Comparison of ENCODE assay signal across 17 mouse cellular contexts in the genomic region with DNA sequence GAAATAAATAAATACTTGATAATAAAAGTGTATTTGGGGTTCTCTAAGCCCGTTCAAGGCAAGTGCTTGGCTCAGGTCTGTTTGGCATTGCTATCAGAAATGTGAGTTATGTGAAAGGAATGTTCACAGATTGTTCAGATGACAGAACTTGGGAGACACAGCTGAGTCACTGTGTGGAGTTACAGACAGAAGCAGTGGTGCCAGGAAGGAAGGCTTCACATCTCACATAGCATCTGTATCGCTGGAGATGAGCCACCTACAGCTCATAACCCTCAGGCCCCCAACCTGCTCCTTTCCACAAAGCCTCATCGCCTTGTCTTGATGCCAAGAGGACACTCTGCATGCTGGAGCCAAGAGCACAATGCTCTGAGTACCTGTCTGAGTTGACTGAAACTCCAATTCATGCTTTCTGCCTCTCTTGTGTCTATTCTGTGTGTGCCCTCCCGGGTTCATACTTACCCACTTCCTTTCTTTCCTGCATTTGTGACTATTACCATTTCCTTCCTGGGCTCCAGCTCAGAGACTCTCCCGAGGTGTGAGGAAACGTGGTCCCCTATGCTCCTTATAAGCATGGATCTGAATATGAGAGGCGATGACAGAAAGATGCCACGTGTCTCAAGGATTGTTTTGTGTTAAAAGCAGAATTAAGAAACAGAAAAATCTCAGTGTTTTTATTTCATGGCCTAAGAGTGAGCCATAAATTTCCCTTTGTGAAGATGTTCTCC.
A peak's percentile ranks its signal among the peaks of the same experiment; 100 is the strongest.
DNase-seq lines count a peak whose midpoint lies in the region; ATAC-seq and TF ChIP-seq lines count a peak whose summit lies in the region.
"Had no signal": no experiment of that assay in that cellular context is flagged by ENCODE, and none has a peak within 500 bp of the region (broad histone marks: within the 10 kb centered on the region; RNA-seq: fewer than 3 reads in every experiment).

No protein-coding gene starts in this region.

- H3K4me1 ChIP-seq in bone marrow, adult 2 months (ENCODE audit: control insufficient read depth, insufficient read depth, low read length) = peaks cover 2% of the 10 kb centered on the region
- H3K4me1 ChIP-seq in intestine, postnatal 0 days (replicated peaks; ENCODE audit: control insufficient read depth, insufficient read depth, low read length) = no peaks in the 10 kb centered on the region
- H3K4me1 ChIP-seq: hindbrain, embryonic 15.5 days; midbrain, embryonic 15.5 days; neural tube, embryonic 12.5 days had no signal

- ATAC-seq in intestine, postnatal 0 days = no peak
- ATAC-seq: forebrain, embryonic 14.5 days; midbrain, embryonic 15.5 days had no signal

- peak; percentile 6 for DNase-seq in heart, postnatal 10 days
- DNase-seq in heart, adult 8-10 months (ENCODE audit: low spot score) = no peak
- peak; percentile 34 for DNase-seq in 416B (ENCODE audit: low read depth)
- peak; percentile 34 for DNase-seq in lung, postnatal 25 days (ENCODE audit: low spot score)
- no peak for DNase-seq in cerebellum, postnatal 14 days
- DNase-seq: gastrocnemius, postnatal 10 days; kidney, adult 8-10 months; thymus, adult 18-20 months had no signal

- H3K27ac ChIP-seq in bone marrow, adult 2 months (ENCODE audit: control insufficient read depth, insufficient read depth, low read depth, low read length, poor library complexity) = peak overlapping the region; percentile 35
- no peak overlapping the region for H3K27ac ChIP-seq in intestine, postnatal 0 days (ENCODE audit: low read depth, low read length)
- H3K27ac ChIP-seq: heart, embryonic 13.5 days; hindbrain, embryonic 15.5 days; layer of hippocampus, adult 2 months; lung, embryonic 15.5 days; midbrain, embryonic 15.5 days; neural tube, embryonic 12.5 days had no signal

- H3K27me3 ChIP-seq in intestine, postnatal 0 days (replicated peaks; ENCODE audit: control insufficient read depth, insufficient read depth, low read length) = no peaks in the 10 kb centered on the region
- H3K27me3 ChIP-seq: heart, embryonic 13.5 days; hindbrain, embryonic 15.5 days; lung, embryonic 15.5 days; midbrain, embryonic 15.5 days; neural tube, embryonic 12.5 days had no signal

- WGBS in bone marrow, adult 2 months = 41% methylated on average over 8 of the region's 8 CpGs
- 80% methylated on average over 8 of the region's 8 CpGs for WGBS in intestine, postnatal 0 days

- no peak overlapping the region for H3K9ac ChIP-seq in intestine, postnatal 0 days (ENCODE audit: low read depth, low read length)
- H3K9ac ChIP-seq: heart, embryonic 13.5 days; hindbrain, embryonic 15.5 days; lung, embryonic 15.5 days; midbrain, embryonic 15.5 days; neural tube, embryonic 12.5 days had no signal

- H3K36me3 ChIP-seq in intestine, postnatal 0 days (ENCODE audit: control insufficient read depth, insufficient read depth) = no peaks in the 10 kb centered on the region
- H3K36me3 ChIP-seq: heart, embryonic 13.5 days; hindbrain, embryonic 15.5 days; lung, embryonic 15.5 days; midbrain, embryonic 15.5 days; neural tube, embryonic 12.5 days had no signal

- intact Hi-C loops in heart, postnatal 10 days (cut with DNase I) = no loop called here

- no peak for TF ChIP-seq POLR2A in bone marrow, adult 2 months (IDR thresholded peaks at IDR 0.05; ENCODE audit: borderline replicate concordance, control insufficient read depth, low read depth, low read length)

- no peaks in the 10 kb centered on the region for H3K9me3 ChIP-seq in intestine, postnatal 0 days (ENCODE audit: control insufficient read depth)
- H3K9me3 ChIP-seq: heart, embryonic 13.5 days; hindbrain, embryonic 15.5 days; lung, embryonic 15.5 days; midbrain, embryonic 15.5 days had no signal

- TF ChIP-seq CTCF in bone marrow, adult 2 months (IDR thresholded peaks at IDR 0.05; ENCODE audit: control insufficient read depth, insufficient read depth, low read length) = no peak
- TF ChIP-seq CTCF in intestine, postnatal 0 days (IDR thresholded peaks at IDR 0.05; ENCODE audit: low read depth) = no peak

- no peak overlapping the region for H3K4me2 ChIP-seq in intestine, postnatal 0 days (replicated peaks; ENCODE audit: low read depth)
- H3K4me2 ChIP-seq: heart, embryonic 13.5 days; hindbrain, embryonic 15.5 days; lung, embryonic 15.5 days; midbrain, embryonic 15.5 days; neural tube, embryonic 12.5 days had no signal

- no peak overlapping the region for H3K4me3 ChIP-seq in bone marrow, adult 2 months (replicated peaks; ENCODE audit: control insufficient read depth, low read depth, low read length)
- no peak overlapping the region for H3K4me3 ChIP-seq in intestine, postnatal 0 days (ENCODE audit: low read depth, low read length)
- H3K4me3 ChIP-seq: heart, embryonic 13.5 days; hindbrain, embryonic 15.5 days; layer of hippocampus, adult 2 months; lung, embryonic 15.5 days; midbrain, embryonic 15.5 days; neural tube, embryonic 12.5 days had no signal

Comparison
In these comparisons a context has a peak if more than half of its experiments do, and no peak if none do; other contexts are left out.
1. DNase-seq: peak in heart, postnatal 10 days (2 of 2), 416B (single experiment) and lung, postnatal 25 days (single experiment); none in heart, adult 8-10 months (single experiment) and cerebellum, postnatal 14 days (0 of 2).